Mouse (Mus musculus) liver, adult 2 months (tissue): Measurements from ENCODE around the gene Elp5. TPM values are rescaled to one million over a fixed set of nuclear protein-coding genes. Genes with fewer than 3 reads are reported as not detected.
A peak's percentile ranks its signal among the peaks of the same experiment; 100 is the strongest.

ENCODE experiments used
- DNase-seq: peaks from one replicate; pipeline ENCODE4 v3.0.0-alpha.2; 2011; ENCODE audit warnings: low read depth, low spot score; ENCODE audit errors: extremely low read depth
- H3K27ac ChIP-seq: fragments of 200-500 bp; replicated peaks from 2 replicates; pipeline ENCODE4 v1.5.1; 2012; ENCODE audit warnings: low read depth, mild to moderate bottlenecking, control low read depth, inconsistent platforms, low read length; ENCODE audit not compliant: insufficient read depth
- H3K27me3 ChIP-seq: fragments of 200-500 bp; 2 replicates; pipeline ENCODE4 v1.6.1; 2012; ENCODE audit warnings: mild to moderate bottlenecking, moderate library complexity, low read length, inconsistent platforms; ENCODE audit not compliant: control insufficient read depth, insufficient read depth
- H3K36me3 ChIP-seq: fragments of 200-500 bp; 2 replicates; pipeline ENCODE4 v1.6.1; 2012; ENCODE audit warnings: low read length, inconsistent platforms; ENCODE audit not compliant: control insufficient read depth, insufficient read depth
- H3K4me1 ChIP-seq: fragments of 200-500 bp; 2 replicates; pipeline ENCODE4 v1.6.1; 2011; ENCODE audit warnings: low read length; ENCODE audit not compliant: control insufficient read depth, insufficient read depth
- H3K4me3 ChIP-seq: fragments of 200-500 bp; 2 replicates; pipeline ENCODE4 v1.5.1; 2011; ENCODE audit warnings: low read depth, mild to moderate bottlenecking, control low read depth, low read length, moderate library complexity; ENCODE audit not compliant: insufficient read depth
- H3K79me2 ChIP-seq: fragments of 200-500 bp; 2 replicates; pipeline ENCODE4 v1.6.1; 2012; ENCODE audit warnings: inconsistent platforms, mild to moderate bottlenecking, low read length, moderate library complexity; ENCODE audit not compliant: control insufficient read depth, insufficient read depth
- H3K9ac ChIP-seq: fragments of 200-500 bp; 2 replicates; pipeline ENCODE4 v1.6.1; 2012; ENCODE audit warnings: low read depth, mild to moderate bottlenecking, control low read depth, inconsistent platforms, low read length
- CTCF ChIP-seq: fragments of 200-500 bp; IDR thresholded peaks from 2 replicates; pipeline ENCODE4 v1.5.1; 2011; ENCODE audit warnings: low read depth, low read length, control low read depth
- POLR2A ChIP-seq: fragments of 200-500 bp; IDR thresholded peaks from 2 replicates; pipeline ENCODE4 v1.6.1; 2011; ENCODE audit warnings: low read length, control low read depth; ENCODE audit not compliant: insufficient read depth; ENCODE audit errors: extremely low read depth
- WGBS: fragments of 180-500 bp; shearing (Covaris S2); methylation state at CpG from one replicate; pipeline ENCODE4 v1.1.7; 2018; 5-methylcytosine and 5-hydroxymethylcytosine counted together
- polyA plus RNA-seq: library from polyadenylated mRNA; depleted of rRNA; stranded (reverse); fragments of >200 nt; gene quantifications from 2 replicates; pipeline ENCODE4 v1.2.3, GENCODE M21; 2012
- total RNA-seq: library from RNA; depleted of rRNA; stranded (reverse); fragments of >200 nt; gene quantifications from 2 replicates; pipeline ENCODE4 v1.2.3, GENCODE M21; 2014

Elp5 gene
- total and polyA plus RNA-seq, 2 experiments = 19.5 to 30.8 TPM

DNA sequence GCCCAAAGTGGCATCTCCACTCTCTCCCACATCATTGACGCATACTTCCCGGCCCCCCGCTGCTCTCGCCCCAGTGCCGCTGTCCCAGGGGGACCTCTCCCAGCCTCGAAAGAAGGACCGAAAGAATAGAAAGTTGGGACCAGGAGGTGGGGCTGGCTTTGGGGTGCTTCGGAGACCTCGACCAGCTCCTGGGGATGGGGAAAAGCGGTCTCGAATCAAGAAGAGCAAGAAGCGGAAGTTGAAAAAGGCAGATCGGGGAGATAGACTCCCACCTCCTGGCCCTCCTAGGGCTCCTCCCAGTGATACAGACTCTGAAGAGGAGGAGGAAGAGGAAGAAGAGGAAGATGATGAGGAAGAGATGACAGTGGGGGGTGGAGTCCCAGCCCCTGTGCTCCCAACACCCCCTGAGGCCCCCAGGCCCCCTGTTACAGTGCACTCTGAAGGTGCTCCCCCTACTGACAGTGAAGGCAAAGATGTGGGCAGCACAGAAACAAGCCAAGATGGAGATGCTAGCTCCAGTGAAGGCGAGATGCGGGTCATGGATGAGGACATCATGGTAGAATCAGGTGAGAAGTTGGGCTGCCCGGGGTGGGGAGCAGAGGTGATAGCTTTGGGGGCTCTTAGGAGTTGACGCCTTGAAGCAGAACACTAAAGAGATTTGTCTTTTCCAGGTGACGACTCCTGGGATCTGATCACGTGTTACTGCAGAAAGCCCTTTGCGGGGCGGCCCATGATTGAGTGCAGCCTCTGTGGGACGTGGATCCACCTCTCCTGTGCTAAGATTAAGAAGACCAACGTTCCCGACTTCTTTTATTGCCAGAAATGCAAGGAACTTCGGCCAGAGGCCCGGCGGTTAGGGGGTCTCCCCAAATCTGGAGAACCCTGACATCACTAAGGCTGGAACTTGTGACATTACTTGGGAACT lies 16.5 kb upstream of the Elp5 start:
- TF ChIP-seq POLR2A (no peak), CTCF (0 out of 2 replicates have a peak, but pooled peaks have one; percentile 12)
- no peak for DNase-seq
- peaks cover 24% of the 10 kb centered on the region for H3K79me2 ChIP-seq
- no peak overlapping the region for H3K4me3 ChIP-seq
- H3K9ac ChIP-seq = no peak overlapping the region
- no peak overlapping the region for H3K27ac ChIP-seq
- H3K36me3 ChIP-seq = peaks cover 11% of the 10 kb centered on the region; the same call in 1 of the 2 replicates
- peaks cover 8% of the 10 kb centered on the region for H3K4me1 ChIP-seq
- WGBS = 95% methylated on average over 27 of the region's 27 CpGs
- H3K27me3 ChIP-seq = no peaks in the 10 kb centered on the region

DNA sequence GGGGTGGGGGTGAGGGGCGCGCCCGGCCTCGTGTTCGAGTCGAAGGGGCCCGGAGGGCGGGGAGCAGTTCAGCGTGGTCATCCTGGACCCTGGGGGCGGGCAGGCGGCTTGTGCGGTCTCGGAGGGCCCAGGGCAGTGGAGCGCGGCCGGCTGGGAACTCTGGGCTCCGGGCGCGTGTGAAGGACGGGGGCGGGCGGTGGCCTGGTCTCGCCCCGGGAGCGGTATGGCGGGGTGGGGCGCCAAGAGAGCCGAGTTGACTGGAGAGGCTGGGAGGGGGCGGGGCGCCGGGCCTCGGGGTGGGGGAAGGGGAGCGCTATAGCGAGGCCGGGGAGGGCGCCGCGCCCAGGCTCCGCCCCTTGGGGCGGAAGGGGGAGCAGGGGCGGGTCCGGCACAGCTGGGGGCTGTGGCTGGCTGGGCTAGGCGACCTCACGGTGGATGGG lies 14.8 kb upstream of the Elp5 start:
- H3K4me1 ChIP-seq = peaks cover 11% of the 10 kb centered on the region

DNA sequence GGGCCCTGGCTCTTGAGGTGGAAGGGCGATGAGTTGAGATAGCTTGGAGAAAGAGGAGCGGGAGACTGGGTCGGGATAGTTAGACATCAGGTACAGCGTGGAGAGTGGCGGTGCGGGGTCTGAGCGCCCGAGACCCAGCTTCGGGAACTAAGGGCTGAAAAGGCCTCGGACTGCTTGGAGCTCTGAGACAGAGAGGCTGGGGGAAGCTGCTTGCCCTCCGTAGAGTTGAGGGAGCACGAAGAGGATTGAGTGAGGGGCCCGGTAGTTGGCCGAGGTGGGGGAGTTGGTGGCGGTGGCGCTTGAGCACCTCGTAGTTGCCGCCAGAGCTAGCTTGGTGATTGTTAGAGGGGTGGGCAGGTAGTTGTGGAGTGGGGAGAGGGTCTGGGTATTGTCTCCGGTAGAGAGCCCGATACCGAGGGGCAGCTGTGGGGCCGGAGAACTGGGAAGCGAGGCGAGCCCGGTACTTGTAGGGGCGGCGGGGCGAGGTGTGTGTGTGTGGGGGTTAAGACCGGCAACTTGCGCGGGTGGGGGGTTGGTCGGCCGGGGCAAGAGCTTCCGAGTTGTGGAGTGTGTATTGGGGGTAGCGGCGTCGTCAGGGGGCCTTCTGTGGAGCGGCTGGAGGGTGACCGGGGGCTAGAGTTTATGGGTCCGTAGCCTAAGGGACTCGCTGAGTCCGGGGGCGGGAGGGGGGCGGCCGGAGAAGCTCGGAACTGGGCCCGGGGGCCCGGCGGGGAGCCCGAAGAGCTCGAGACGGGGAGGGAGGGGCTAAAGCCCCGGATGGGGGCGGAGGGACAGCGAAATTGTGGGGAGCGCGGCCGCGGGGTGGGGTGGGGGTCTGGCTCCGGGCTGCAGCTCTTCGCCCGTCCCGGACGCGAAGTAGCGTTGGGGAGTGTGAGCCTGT lies 14.1 kb upstream of the Elp5 start:
- Histone ChIP-seq H3K9ac (peak overlapping the region; percentile 85), H3K27ac (peak overlapping the region; percentile 83), H3K4me3 (peak overlapping the region; percentile 85), H3K4me1 (peaks cover 11% of the 10 kb centered on the region; the same call in 1 of the 2 replicates), H3K27me3 (no peaks in the 10 kb centered on the region), H3K79me2 (peaks cover 22% of the 10 kb centered on the region; the same call in 1 of the 2 replicates), H3K36me3 (peaks cover 11% of the 10 kb centered on the region; the same call in 1 of the 2 replicates)
- under 1% methylated on average over 54 of the region's 66 CpGs for WGBS
- TF ChIP-seq POLR2A (no peak), CTCF (no peak)
- DNase-seq = no peak

More for the DNA sequence above, 14.8 kb upstream of the Elp5 start:
- Histone ChIP-seq H3K27me3 (no peaks in the 10 kb centered on the region), H3K36me3 (peaks cover 11% of the 10 kb centered on the region; the same call in 1 of the 2 replicates), H3K27ac (peak overlapping the region; percentile 83), H3K4me3 (peak overlapping the region; percentile 85), H3K9ac (peak overlapping the region; percentile 85), H3K79me2 (peaks cover 22% of the 10 kb centered on the region)
- DNase-seq = peak; percentile 56
- under 1% methylated on average over 29 of the region's 44 CpGs for WGBS
- TF ChIP-seq CTCF (no peak), POLR2A (peak; percentile 67; the same call in 1 of the 2 replicates)

DNA sequence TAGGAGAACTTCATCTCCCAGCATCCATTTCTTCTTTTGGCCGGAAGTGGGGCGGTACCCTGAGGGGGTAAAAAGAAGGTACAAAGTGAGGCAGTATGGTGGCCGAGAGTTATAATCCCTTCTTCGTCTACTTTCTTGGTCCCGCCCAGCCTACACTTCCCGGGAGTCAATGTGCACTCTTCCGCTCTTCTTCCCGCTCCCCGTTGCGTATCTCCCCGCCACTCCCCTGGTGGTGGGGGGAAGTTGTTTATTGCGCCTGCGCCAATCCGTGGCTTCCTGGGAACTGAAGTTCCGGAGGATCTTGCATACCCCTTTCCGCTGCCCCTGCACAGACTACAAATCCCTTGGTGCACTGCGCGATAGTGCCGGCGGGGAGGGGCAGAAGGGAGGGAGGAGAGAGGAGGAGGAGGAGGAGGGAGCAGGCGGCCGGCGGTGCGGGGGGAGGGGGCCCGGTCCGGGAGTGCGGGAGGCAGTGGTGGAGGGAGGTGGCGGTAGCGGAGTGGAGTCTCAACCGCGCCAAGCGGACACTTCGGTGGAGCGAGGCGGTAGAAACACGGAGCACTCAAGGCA lies 13.2 kb upstream of the Elp5 start, which contains the start of gene Phf23:
TSS of gene Phf23 (plus strand) at position 387 of the 570 bp plus-strand sequence.
- DNase-seq = peak; percentile 98
- H3K4me3 ChIP-seq = peak within 1 kb of the TSS; percentile 85
- H3K79me2 ChIP-seq = peaks cover 16% of the 10 kb centered on the region; the same call in 1 of the 2 replicates
- H3K36me3 ChIP-seq = peaks cover 11% of the 10 kb centered on the region; the same call in 1 of the 2 replicates
- H3K27me3 ChIP-seq = no peaks in the 10 kb centered on the region
- H3K27ac ChIP-seq = peak within 1 kb of the TSS; percentile 79
- WGBS = under 1% methylated on average over 34 of the region's 36 CpGs
- H3K9ac ChIP-seq = peak within 1 kb of the TSS; percentile 85
- peak; percentile 80; the same call in 1 of the 2 replicates for TF ChIP-seq POLR2A
- TF ChIP-seq CTCF = peak; percentile 42; the same call in 1 of the 2 replicates
- peaks cover 5% of the 10 kb centered on the region; the same call in 1 of the 2 replicates for H3K4me1 ChIP-seq

DNA sequence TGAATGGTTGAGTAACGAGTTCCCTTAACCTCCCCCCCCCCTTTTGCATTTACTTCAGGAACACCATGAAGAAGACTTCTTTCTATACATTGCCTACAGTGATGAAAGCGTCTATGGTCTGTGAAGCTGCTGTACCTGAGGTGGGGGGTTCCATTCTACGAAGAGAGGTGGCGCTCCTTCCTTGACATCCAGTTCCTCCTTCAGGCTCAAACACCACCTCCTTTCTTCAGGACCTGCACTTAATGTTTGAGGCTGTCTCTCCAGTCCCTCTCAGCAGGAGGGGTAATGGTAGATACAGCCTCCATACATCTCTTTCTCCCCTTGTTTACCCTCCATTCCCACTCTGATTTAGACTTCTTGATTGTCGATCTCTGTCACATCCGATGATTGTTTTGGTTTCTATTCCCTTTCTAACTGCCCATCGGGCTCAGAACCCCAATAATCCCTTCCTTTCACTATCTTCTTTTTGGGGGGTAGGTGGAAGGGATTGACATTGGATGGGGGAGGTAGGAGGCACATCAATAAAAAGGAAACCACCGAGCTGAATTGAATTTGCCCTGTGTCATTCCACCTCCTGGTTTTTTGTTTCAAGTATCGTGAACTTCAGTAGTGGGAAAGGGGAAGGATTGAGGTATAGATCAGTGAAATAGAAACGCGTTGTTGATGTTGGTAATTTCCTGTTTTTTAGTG lies 12.2 kb upstream of the Elp5 start:
- no peaks in the 10 kb centered on the region for H3K27me3 ChIP-seq
- H3K4me1 ChIP-seq = peaks cover 5% of the 10 kb centered on the region; the same call in 1 of the 2 replicates
- WGBS = 81% methylated on average over 11 of the region's 11 CpGs
- H3K79me2 ChIP-seq = peaks cover 16% of the 10 kb centered on the region; the same call in 1 of the 2 replicates
- peaks cover 10% of the 10 kb centered on the region; the same call in 1 of the 2 replicates for H3K36me3 ChIP-seq
- no peak for TF ChIP-seq POLR2A
- TF ChIP-seq CTCF = no peak
- H3K4me3 ChIP-seq = no peak overlapping the region
- H3K9ac ChIP-seq = no peak overlapping the region
- no peak overlapping the region for H3K27ac ChIP-seq
- DNase-seq = no peak
